Mouse (Mus musculus) lung, postnatal 0 days (tissue): ENCODE measurements at regions not wholly inside any gene's neighbourhood (a gene's known extent, or its start where the extent isn't known, plus 50 kb on each side); places are given as distances from the start of the nearest gene placed in this dataset.

Source experiments
- ATAC-seq: fragments of 200-750 bp; cut with Nextera tagmentation; 2 replicates; pipeline ENCODE4 v1.8.0; 2017; ENCODE audit warnings: moderate library complexity
- DNase-seq: peaks from one replicate; pipeline ENCODE4 v3.0.0-alpha.2; 2016; ENCODE audit warnings: low spot score
- H3K27ac ChIP-seq: fragments of 300-500 bp; sonication (generic); 2 replicates; pipeline ENCODE4 v1.5.1; 2014; ENCODE audit warnings: antibody characterized with exemption, mild to moderate bottlenecking, low read length, mixed read lengths
- H3K27me3 ChIP-seq: fragments of 300-500 bp; sonication (generic); replicated peaks from 2 replicates; pipeline ENCODE4 v1.6.1; 2014; ENCODE audit warnings: low read length, mixed read lengths; ENCODE audit not compliant: insufficient read depth
- H3K36me3 ChIP-seq: fragments of 300-500 bp; sonication (generic); 2 replicates; pipeline ENCODE4 v1.6.1; 2014; ENCODE audit warnings: low read length, mixed read lengths; ENCODE audit not compliant: insufficient read depth
- H3K4me1 ChIP-seq: fragments of 300-500 bp; sonication (generic); 2 replicates; pipeline ENCODE4 v1.6.1; 2014; ENCODE audit warnings: antibody characterized with exemption, low read depth, low read length, mixed read lengths; ENCODE audit not compliant: insufficient read depth
- H3K4me2 ChIP-seq: fragments of 300-500 bp; sonication (generic); replicated peaks from 2 replicates; pipeline ENCODE4 v1.6.1; 2014; ENCODE audit warnings: low read depth, mild to moderate bottlenecking, low read length, moderate library complexity, mixed read lengths
- H3K4me3 ChIP-seq: fragments of 300-500 bp; sonication (generic); 2 replicates; pipeline ENCODE4 v1.5.1; 2014; ENCODE audit warnings: low read depth, low read length
- H3K9ac ChIP-seq: fragments of 300-500 bp; sonication (generic); replicated peaks from 2 replicates; pipeline ENCODE4 v1.6.1; 2014; ENCODE audit warnings: low read depth, mild to moderate bottlenecking
- H3K9me3 ChIP-seq: fragments of 300-500 bp; sonication (generic); 2 replicates; pipeline ENCODE4 v1.6.1; 2016; ENCODE audit warnings: low read length, mixed read lengths
- CTCF ChIP-seq: IDR thresholded peaks from 2 replicates; pipeline ENCODE4 v1.5.1; 2016; ENCODE audit warnings: antibody characterized with exemption, mild to moderate bottlenecking
- EP300 ChIP-seq: IDR thresholded peaks from 2 replicates; pipeline ENCODE4 v1.6.1; 2016; ENCODE audit warnings: antibody characterized with exemption, mild to moderate bottlenecking, control low read depth
- WGBS: fragments of 180-500 bp; shearing (Covaris S2); extraction: QIAGEN DNeasy Blood & Tissue Kit; methylation state at CpG from one replicate; pipeline ENCODE4 v1.1.7; 2014; 5-methylcytosine and 5-hydroxymethylcytosine counted together

DNA sequence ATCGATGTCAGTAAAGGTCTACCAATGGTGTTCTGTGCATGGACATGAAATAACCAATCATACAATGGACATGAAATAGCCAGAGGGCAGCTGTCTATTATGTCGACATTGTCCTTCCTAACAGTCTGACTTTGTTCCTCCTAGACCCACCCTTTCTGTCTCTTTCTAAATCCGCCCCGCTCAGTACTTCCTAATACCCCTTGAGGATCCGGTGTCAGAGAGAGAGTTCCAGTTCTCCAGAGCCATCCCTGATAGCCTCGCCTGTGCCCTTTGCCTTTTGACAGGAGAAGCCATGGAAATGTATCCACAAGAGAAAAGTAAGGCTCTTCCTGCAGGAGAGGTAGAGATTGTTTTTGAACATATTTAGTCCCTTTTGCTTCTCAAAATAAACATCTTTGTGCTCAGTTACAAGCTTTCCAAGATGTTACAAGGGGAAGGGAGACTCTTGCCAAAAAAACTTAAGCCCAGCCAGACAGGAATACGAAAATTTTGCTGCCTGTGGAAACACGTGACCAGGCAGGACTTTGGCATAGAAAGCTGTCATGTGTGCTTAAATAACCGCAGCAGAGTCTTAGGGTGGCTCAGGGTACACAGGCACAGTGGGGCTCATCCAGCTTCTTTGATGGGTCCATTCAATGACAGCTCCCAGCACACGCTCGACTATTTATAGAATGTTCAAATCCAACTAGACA lies 92.4 kb upstream of the Jade1 start:
- peak; percentile 43 for DNase-seq
- WGBS, result 59% methylated on average over 11 of the region's 11 CpGs
- Histone ChIP-seq H3K9me3 (no peaks in the 10 kb centered on the region), H3K4me3 (no peak overlapping the region), H3K27me3 (no peaks in the 10 kb centered on the region), H3K4me2 (no peak overlapping the region), H3K36me3 (no peaks in the 10 kb centered on the region), H3K27ac (no peak overlapping the region), H3K9ac (no peak overlapping the region), H3K4me1 (no peaks in the 10 kb centered on the region)
- TF ChIP-seq EP300 (no peak), CTCF (no peak)
- no peak for ATAC-seq

DNA sequence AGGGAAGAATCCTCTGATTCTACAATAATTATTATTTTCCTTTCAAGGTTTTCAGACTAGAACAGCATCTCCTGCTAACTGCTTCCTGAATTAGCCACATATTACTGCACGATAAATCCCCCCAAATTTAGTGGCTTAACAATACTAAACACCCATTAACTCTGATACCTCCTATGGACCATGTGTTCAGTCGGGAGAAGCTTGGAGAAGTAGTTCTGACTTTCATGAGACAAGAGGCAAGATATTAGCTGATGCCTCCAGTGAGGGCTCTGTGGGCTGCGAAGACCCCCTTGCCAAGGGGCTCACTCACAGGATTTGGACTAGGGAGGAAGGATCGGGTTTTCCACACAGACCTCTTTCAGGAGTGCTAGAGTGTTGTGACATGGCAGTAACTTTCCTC lies 95.4 kb upstream of the Jade1 start:
- Histone ChIP-seq H3K27me3 (no peaks in the 10 kb centered on the region), H3K4me2 (no peak overlapping the region), H3K9ac (no peak overlapping the region), H3K9me3 (no peaks in the 10 kb centered on the region), H3K36me3 (no peaks in the 10 kb centered on the region), H3K4me1 (no peaks in the 10 kb centered on the region), H3K27ac (no peak overlapping the region), H3K4me3 (no peak overlapping the region)
- 88% methylated on average over 4 of the region's 4 CpGs for WGBS
- no peak for TF ChIP-seq EP300
- TF ChIP-seq CTCF, result no peak
- ATAC-seq (no peak), DNase-seq (no peak)

DNA sequence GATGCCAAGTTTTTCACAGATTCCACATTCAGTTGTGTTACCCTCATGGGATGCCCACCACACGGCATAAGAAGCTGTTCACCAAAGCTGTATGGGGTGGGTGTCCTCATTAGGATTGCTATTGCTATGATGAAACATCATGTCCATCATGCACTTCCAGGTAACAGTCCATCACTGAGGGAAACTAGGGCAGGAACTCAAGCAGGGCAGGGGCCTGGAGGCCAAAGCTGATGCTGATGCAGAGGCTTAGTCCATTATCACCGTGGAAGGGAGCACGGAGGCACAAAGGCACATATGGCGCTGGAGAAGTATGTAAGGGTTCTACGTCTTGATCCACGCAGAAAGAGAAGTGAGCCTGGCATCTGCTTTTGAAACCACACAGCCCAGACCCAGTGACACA lies 97.4 kb upstream of the Jade1 start:
- Histone ChIP-seq H3K4me1 (no peaks in the 10 kb centered on the region), H3K27me3 (no peaks in the 10 kb centered on the region), H3K4me3 (no peak overlapping the region), H3K9ac (no peak overlapping the region), H3K4me2 (no peak overlapping the region), H3K9me3 (no peaks in the 10 kb centered on the region), H3K36me3 (no peaks in the 10 kb centered on the region), H3K27ac (no peak overlapping the region)
- WGBS, result 95% methylated on average over 6 of the region's 6 CpGs
- DNase-seq, result no peak
- ATAC-seq, result no peak
- TF ChIP-seq CTCF (no peak), EP300 (no peak)

DNA sequence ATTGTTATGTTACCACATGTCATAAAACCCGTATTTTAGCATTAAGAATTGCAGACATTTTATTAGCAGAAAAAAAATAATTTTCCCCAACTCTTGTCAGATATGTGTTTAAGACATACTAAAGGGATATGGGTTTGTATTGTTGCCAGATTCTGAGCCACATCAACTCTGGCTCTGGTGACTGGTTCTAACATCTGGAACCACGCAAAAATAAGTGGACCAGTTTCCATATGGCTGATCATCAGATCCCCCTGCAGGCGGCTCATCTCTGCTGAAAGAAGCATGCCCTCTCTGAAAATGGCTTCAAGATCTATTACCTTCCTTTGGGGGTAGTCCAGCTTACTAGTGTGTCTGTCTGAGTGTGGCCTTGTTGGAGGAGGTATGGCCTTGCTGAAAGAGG lies 102.0 kb upstream of the Jade1 start:
- ATAC-seq (no peak), DNase-seq (no peak)
- no peaks in the 10 kb centered on the region for H3K36me3 ChIP-seq
- no peak overlapping the region for H3K9ac ChIP-seq
- 72% methylated on average over 3 of the region's 3 CpGs for WGBS
- H3K4me2 ChIP-seq, result no peak overlapping the region
- TF ChIP-seq CTCF (no peak), EP300 (no peak)
- no peak overlapping the region for H3K27ac ChIP-seq
- H3K4me1 ChIP-seq, result no peaks in the 10 kb centered on the region
- H3K4me3 ChIP-seq, result no peak overlapping the region
- H3K9me3 ChIP-seq, result no peaks in the 10 kb centered on the region
- H3K27me3 ChIP-seq, result no peaks in the 10 kb centered on the region

DNA sequence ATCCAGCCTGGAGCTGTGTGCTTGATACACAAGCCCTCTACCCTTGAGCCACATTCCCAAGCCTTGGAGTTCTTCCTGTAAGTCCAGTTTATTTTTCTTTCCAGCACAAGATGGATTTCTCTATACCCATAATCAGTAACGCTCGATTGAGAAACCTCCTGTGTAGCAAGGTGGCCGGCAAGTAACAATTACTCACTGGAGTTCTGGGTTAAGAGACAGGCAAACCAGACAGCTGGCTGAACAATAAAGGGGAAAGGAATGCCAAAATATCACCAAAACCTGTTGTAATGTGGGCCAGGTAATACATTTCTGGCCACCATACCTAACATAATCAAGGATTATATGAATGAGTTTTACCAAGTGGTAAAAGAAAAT lies 102.8 kb upstream of the Jade1 start:
- H3K9me3 ChIP-seq, result no peaks in the 10 kb centered on the region
- DNase-seq (no peak), ATAC-seq (no peak)
- 22% methylated on average over 3 of the region's 3 CpGs for WGBS
- no peak overlapping the region for H3K9ac ChIP-seq
- no peak overlapping the region for H3K27ac ChIP-seq
- H3K4me2 ChIP-seq, result no peak overlapping the region
- no peak overlapping the region for H3K4me3 ChIP-seq
- no peaks in the 10 kb centered on the region for H3K4me1 ChIP-seq
- TF ChIP-seq EP300 (no peak), CTCF (no peak)
- H3K27me3 ChIP-seq, result no peaks in the 10 kb centered on the region
- H3K36me3 ChIP-seq, result no peaks in the 10 kb centered on the region

DNA sequence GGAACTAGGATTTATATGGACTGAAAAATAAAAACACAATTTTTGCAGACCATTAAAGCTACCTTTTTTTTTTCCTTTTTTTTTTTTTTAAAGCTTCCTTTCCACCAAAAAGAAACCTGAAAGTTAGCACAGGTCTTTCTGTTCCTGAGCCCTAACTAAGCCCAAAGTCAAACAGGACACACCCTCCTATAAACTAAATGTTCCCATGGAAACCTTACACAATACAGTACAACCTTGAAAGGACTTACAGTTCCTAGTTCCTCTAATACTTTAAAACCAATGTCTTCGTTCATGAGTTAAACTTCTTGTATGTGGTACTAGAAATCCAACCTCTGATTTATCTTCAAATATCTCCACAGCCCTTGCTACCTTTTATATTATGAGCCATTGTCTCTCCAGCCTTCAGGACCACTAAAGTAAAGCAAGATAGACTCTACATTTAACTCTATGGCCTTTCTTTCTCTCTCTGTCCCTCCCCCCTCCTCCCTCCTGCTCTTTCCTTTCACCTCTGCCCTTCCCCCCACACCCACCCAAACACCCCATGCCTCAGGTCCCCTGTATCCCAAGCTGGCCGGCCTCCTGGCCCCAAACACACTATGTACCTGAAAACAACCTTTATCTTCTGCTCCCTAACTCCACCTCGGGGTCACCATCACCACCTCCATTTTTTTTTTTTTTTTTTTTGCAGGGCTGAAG lies 103.4 kb upstream of the Jade1 start:
- Histone ChIP-seq H3K4me2 (no peak overlapping the region), H3K27ac (no peak overlapping the region), H3K9me3 (no peaks in the 10 kb centered on the region), H3K4me3 (no peak overlapping the region), H3K9ac (no peak overlapping the region), H3K27me3 (no peaks in the 10 kb centered on the region), H3K36me3 (no peaks in the 10 kb centered on the region), H3K4me1 (no peaks in the 10 kb centered on the region)
- TF ChIP-seq EP300 (no peak), CTCF (no peak)
- ATAC-seq (peak; percentile 49; the same call in 1 of the 2 replicates), DNase-seq (peak; percentile 69)
- whole genome bisulfite sequencing, result 39% methylated on average over 3 of the region's 3 CpGs
